11 mouse cellular contexts compared by ENCODE assay signal in the genomic region with DNA sequence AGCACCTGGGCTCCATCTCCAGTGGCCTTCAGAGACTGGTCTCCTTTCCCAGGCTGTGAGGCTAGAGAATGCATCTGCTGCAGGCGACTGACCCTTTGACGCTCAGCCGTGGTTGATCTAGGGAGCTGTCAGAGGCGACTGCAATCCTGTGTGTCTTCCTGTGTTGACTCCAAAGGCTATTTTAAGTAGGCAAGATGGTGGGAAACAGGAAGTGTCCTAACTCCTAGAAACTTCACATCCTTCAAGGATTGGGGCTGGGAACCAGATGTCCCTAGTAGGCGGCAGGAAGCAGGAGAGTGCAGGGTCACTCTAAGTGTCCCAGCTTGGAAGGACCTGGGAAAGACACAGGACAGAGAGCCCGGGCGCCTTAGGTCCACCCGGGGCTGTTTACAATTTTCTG.
DNase-seq lines count a peak whose midpoint lies in the region; ATAC-seq and TF ChIP-seq lines count a peak whose summit lies in the region.
"Had no signal": no experiment of that assay in that cellular context is flagged by ENCODE, and none has a peak within 500 bp of the region (broad histone marks: within the 10 kb centered on the region; RNA-seq: fewer than 3 reads in every experiment).

No protein-coding gene starts in this region.

- no peak for DNase-seq in hindbrain, postnatal 0 days (ENCODE audit: low spot score)
- DNase-seq in kidney, postnatal 36 days = peak; percentile 59 to 81
- no peak for DNase-seq in cerebellum, adult 2 months
- no peak for DNase-seq in retina, postnatal 1 day
- DNase-seq: gastrocnemius, postnatal 10 days; layer of hippocampus, adult 9-11 months; right cerebral cortex, postnatal 4 days had no signal

- H3K27me3 ChIP-seq in hindbrain, postnatal 0 days (ENCODE audit: insufficient read depth, low read length) = no peaks in the 10 kb centered on the region
- no peaks in the 10 kb centered on the region for H3K27me3 ChIP-seq in hindbrain, embryonic 12.5 days
- H3K27me3 ChIP-seq in heart, embryonic 16.5 days (ENCODE audit: control insufficient read depth, insufficient read depth, low read length) = no peaks in the 10 kb centered on the region
- H3K27me3 ChIP-seq in neural tube, embryonic 15.5 days (replicated peaks) = no peaks in the 10 kb centered on the region
- no peaks in the 10 kb centered on the region for H3K27me3 ChIP-seq in cerebellum, adult 2 months (ENCODE audit: control insufficient read depth, insufficient read depth, low read length)

- ATAC-seq in hindbrain, postnatal 0 days = no peak
- no peak for ATAC-seq in hindbrain, embryonic 12.5 days (ENCODE audit: low FRiP score)
- 0 out of 2 replicates have a peak, but pooled peaks have one; percentile 4 for ATAC-seq in heart, embryonic 16.5 days (replicated peaks; ENCODE audit: extremely low read depth, insufficient read depth, low FRiP score)
- ATAC-seq in neural tube, embryonic 15.5 days (ENCODE audit: low FRiP score) = no peak
- no peak for ATAC-seq in erythroid progenitor cell, adult 5-6 weeks (replicated peaks; ENCODE audit: low FRiP score, poor library complexity, severe bottlenecking)

- no peaks in the 10 kb centered on the region for H3K9me3 ChIP-seq in hindbrain, postnatal 0 days (ENCODE audit: low read length)
- no peaks in the 10 kb centered on the region for H3K9me3 ChIP-seq in hindbrain, embryonic 12.5 days (replicated peaks)
- no peaks in the 10 kb centered on the region for H3K9me3 ChIP-seq in heart, embryonic 16.5 days (replicated peaks; ENCODE audit: control insufficient read depth, low read length)
- no peaks in the 10 kb centered on the region for H3K9me3 ChIP-seq in neural tube, embryonic 15.5 days (replicated peaks)

- no peak overlapping the region for H3K4me2 ChIP-seq in hindbrain, postnatal 0 days (ENCODE audit: low read depth, low read length)
- no peak overlapping the region for H3K4me2 ChIP-seq in hindbrain, embryonic 12.5 days (replicated peaks)
- no peak overlapping the region for H3K4me2 ChIP-seq in heart, embryonic 16.5 days (ENCODE audit: low read depth, low read length)
- H3K4me2 ChIP-seq in neural tube, embryonic 15.5 days = no peak overlapping the region

- no peak overlapping the region for H3K9ac ChIP-seq in hindbrain, postnatal 0 days (replicated peaks; ENCODE audit: low read length)
- no peak overlapping the region for H3K9ac ChIP-seq in hindbrain, embryonic 12.5 days
- H3K9ac ChIP-seq in heart, embryonic 16.5 days (ENCODE audit: low read length) = no peak overlapping the region
- H3K9ac ChIP-seq in neural tube, embryonic 15.5 days (replicated peaks) = no peak overlapping the region

- 78% methylated on average over 8 of the region's 8 CpGs for WGBS in hindbrain, postnatal 0 days
- WGBS in hindbrain, embryonic 12.5 days = 79% methylated on average over 8 of the region's 8 CpGs
- WGBS in heart, embryonic 16.5 days = 33% methylated on average over 8 of the region's 8 CpGs
- 80% methylated on average over 8 of the region's 8 CpGs for WGBS in neural tube, embryonic 15.5 days
- 83% methylated on average over 8 of the region's 8 CpGs for WGBS in cerebellum, adult 2 months

- 0 out of 2 replicates have a peak overlapping the region, but pooled peaks have one; percentile 15 for H3K27ac ChIP-seq in hindbrain, postnatal 0 days
- no peak overlapping the region for H3K27ac ChIP-seq in hindbrain, embryonic 12.5 days
- H3K27ac ChIP-seq in heart, embryonic 16.5 days (ENCODE audit: low read length) = peak overlapping the region; percentile 80
- 0 out of 2 replicates have a peak overlapping the region, but pooled peaks have one; percentile 28 for H3K27ac ChIP-seq in neural tube, embryonic 15.5 days (replicated peaks)
- H3K27ac ChIP-seq in cerebellum, adult 2 months (ENCODE audit: insufficient read depth, low read length) = no peak overlapping the region

- peaks cover 4% of the 10 kb centered on the region; the same call in 1 of the 2 replicates for H3K36me3 ChIP-seq in hindbrain, postnatal 0 days (ENCODE audit: insufficient read depth, low read length)
- peaks cover 46% of the 10 kb centered on the region for H3K36me3 ChIP-seq in hindbrain, embryonic 12.5 days
- peaks cover 87% of the 10 kb centered on the region for H3K36me3 ChIP-seq in heart, embryonic 16.5 days (ENCODE audit: control insufficient read depth, insufficient read depth)
- no peaks in the 10 kb centered on the region for H3K36me3 ChIP-seq in neural tube, embryonic 15.5 days

- H3K4me3 ChIP-seq in hindbrain, postnatal 0 days (ENCODE audit: low read length) = no peak overlapping the region
- H3K4me3 ChIP-seq in hindbrain, embryonic 12.5 days = no peak overlapping the region
- H3K4me3 ChIP-seq in heart, embryonic 16.5 days (ENCODE audit: low read length) = no peak overlapping the region
- no peak overlapping the region for H3K4me3 ChIP-seq in neural tube, embryonic 15.5 days (replicated peaks)
- H3K4me3 ChIP-seq in cerebellum, adult 2 months (replicated peaks; ENCODE audit: insufficient read depth, low read depth, low read length) = no peak overlapping the region

- TF ChIP-seq POLR2A in cerebellum, adult 2 months (IDR thresholded peaks at IDR 0.05; ENCODE audit: borderline replicate concordance, insufficient read depth, low read length) = no peak

- no peak for TF ChIP-seq CTCF in hindbrain, postnatal 0 days (IDR thresholded peaks at IDR 0.05; ENCODE audit: low read depth)
- TF ChIP-seq CTCF in cerebellum, adult 2 months (IDR thresholded peaks at IDR 0.05; ENCODE audit: borderline replicate concordance, insufficient read depth, low read depth, low read length) = no peak

- no peaks in the 10 kb centered on the region for H3K4me1 ChIP-seq in hindbrain, postnatal 0 days (ENCODE audit: insufficient read depth, low read length)
- no peaks in the 10 kb centered on the region for H3K4me1 ChIP-seq in hindbrain, embryonic 12.5 days
- H3K4me1 ChIP-seq in heart, embryonic 16.5 days (ENCODE audit: control insufficient read depth, insufficient read depth, low read length) = peaks cover 43% of the 10 kb centered on the region
- no peaks in the 10 kb centered on the region for H3K4me1 ChIP-seq in neural tube, embryonic 15.5 days
- no peaks in the 10 kb centered on the region for H3K4me1 ChIP-seq in cerebellum, adult 2 months (ENCODE audit: control insufficient read depth, insufficient read depth, low read length)

Comparison
In these comparisons a context has a peak if more than half of its experiments do, and no peak if none do; other contexts are left out.
1. H3K27ac ChIP-seq: peak in hindbrain, postnatal 0 days (single experiment), heart, embryonic 16.5 days (single experiment) and neural tube, embryonic 15.5 days (single experiment); none in hindbrain, embryonic 12.5 days (single experiment) and cerebellum, adult 2 months (single experiment).
2. DNase-seq: peak in kidney, postnatal 36 days (2 of 2); none in hindbrain, postnatal 0 days (single experiment), cerebellum, adult 2 months (0 of 2) and retina, postnatal 1 day (single experiment).